Mouse (Mus musculus): ENCODE results near the gene Fam213a. TPM values are rescaled to one million over a fixed set of nuclear protein-coding genes. Genes with fewer than 3 reads are reported as not detected.
"Not testable (repeated sequence)": the region's sequence is repeated elsewhere in the genome, so short reads cannot be mapped to it uniquely, and the experiment has no call there.

The Fam213a gene
- 105 and 111 TPM in 2 replicates for polyA plus RNA-seq (2015; fragmentation: Nextera tagmentation; extraction: Ambion mirVana)

GRCm38 (mm10) chr14:41013630-41014613 lies at the start of gene Fam213a:
Fam213a (minus strand) TSS chr14:41013788.
- Histone ChIP-seq H3K4me1 (ENCODE audit: control insufficient read depth, insufficient read depth, low read length) (peaks cover 7% of the 10 kb centered on the region; the same call in 1 of the 2 replicates), H3K9me3 (replicated peaks; ENCODE audit: control insufficient read depth, low read length, poor library complexity, severe bottlenecking) (no peaks in the 10 kb centered on the region), H3K27ac (ENCODE audit: low read length) (peak within 1 kb of the TSS; percentile 91), H3K27me3 (ENCODE audit: control insufficient read depth, insufficient read depth, low read depth, low read length) (no peaks in the 10 kb centered on the region), H3K9ac (ENCODE audit: low read depth, low read length) (peak within 1 kb of the TSS; percentile 91), H3K4me3 (ENCODE audit: low read depth, low read length) (peak within 1 kb of the TSS; percentile 69), H3K4me2 (ENCODE audit: low read length) (peak within 1 kb of the TSS; percentile 82), H3K36me3 (ENCODE audit: control insufficient read depth, insufficient read depth, low read length) (no peaks in the 10 kb centered on the region)
- peak; percentile 99 for ATAC-seq
- 2% methylated on average over 32 of the region's 32 CpGs for WGBS

- H3K4me2 ChIP-seq (ENCODE audit: low read length); ATAC-seq; H3K27ac ChIP-seq (ENCODE audit: low read length); H3K4me3 ChIP-seq (ENCODE audit: low read depth, low read length); H3K36me3 ChIP-seq (ENCODE audit: control insufficient read depth, insufficient read depth, low read length); H3K4me1 ChIP-seq (ENCODE audit: control insufficient read depth, insufficient read depth, low read length); H3K9me3 ChIP-seq (replicated peaks; ENCODE audit: control insufficient read depth, low read length, poor library complexity, severe bottlenecking); H3K9ac ChIP-seq (ENCODE audit: low read depth, low read length); H3K27me3 ChIP-seq (ENCODE audit: control insufficient read depth, insufficient read depth, low read depth, low read length): not testable (repeated sequence)
- 72% methylated on average over 3 of the region's 4 CpGs for WGBS
Measured at GRCm38 (mm10) chr14:41053190-41053589, 39.6 kb upstream of the Fam213a start.

- Histone ChIP-seq H3K27ac (ENCODE audit: low read length) (no peak overlapping the region), H3K4me2 (ENCODE audit: low read length) (no peak overlapping the region), H3K9ac (ENCODE audit: low read depth, low read length) (no peak overlapping the region), H3K27me3 (ENCODE audit: control insufficient read depth, insufficient read depth, low read depth, low read length) (no peaks in the 10 kb centered on the region), H3K4me1 (ENCODE audit: control insufficient read depth, insufficient read depth, low read length) (no peaks in the 10 kb centered on the region), H3K4me3 (ENCODE audit: low read depth, low read length) (no peak overlapping the region), H3K36me3 (ENCODE audit: control insufficient read depth, insufficient read depth, low read length) (no peaks in the 10 kb centered on the region), H3K9me3 (replicated peaks; ENCODE audit: control insufficient read depth, low read length, poor library complexity, severe bottlenecking) (no peaks in the 10 kb centered on the region)
- 79% methylated on average over 5 of the region's 5 CpGs for WGBS
- no peak for ATAC-seq
Measured at GRCm38 (mm10) chr14:41052481-41052880, 38.9 kb upstream of the Fam213a start.

GRCm38 (mm10) chr14:41050471-41050870 lies 36.9 kb upstream of the Fam213a start:
- Histone ChIP-seq H3K4me3 (ENCODE audit: low read depth, low read length) (no peak overlapping the region), H3K4me1 (ENCODE audit: control insufficient read depth, insufficient read depth, low read length) (no peaks in the 10 kb centered on the region), H3K4me2 (ENCODE audit: low read length) (no peak overlapping the region), H3K36me3 (ENCODE audit: control insufficient read depth, insufficient read depth, low read length) (no peaks in the 10 kb centered on the region), H3K9me3 (replicated peaks; ENCODE audit: control insufficient read depth, low read length, poor library complexity, severe bottlenecking) (no peaks in the 10 kb centered on the region), H3K9ac (ENCODE audit: low read depth, low read length) (no peak overlapping the region), H3K27ac (ENCODE audit: low read length) (no peak overlapping the region), H3K27me3 (ENCODE audit: control insufficient read depth, insufficient read depth, low read depth, low read length) (no peaks in the 10 kb centered on the region)
- no peak for ATAC-seq
- 81% methylated on average over 6 of the region's 6 CpGs for WGBS

GRCm38 (mm10) chr14:41047402-41047801 lies 33.8 kb upstream of the Fam213a start:
- Histone ChIP-seq H3K4me2 (ENCODE audit: low read length) (no peak overlapping the region), H3K27ac (ENCODE audit: low read length) (no peak overlapping the region), H3K9me3 (replicated peaks; ENCODE audit: control insufficient read depth, low read length, poor library complexity, severe bottlenecking) (no peaks in the 10 kb centered on the region), H3K4me1 (ENCODE audit: control insufficient read depth, insufficient read depth, low read length) (no peaks in the 10 kb centered on the region), H3K4me3 (ENCODE audit: low read depth, low read length) (no peak overlapping the region), H3K9ac (ENCODE audit: low read depth, low read length) (no peak overlapping the region), H3K27me3 (ENCODE audit: control insufficient read depth, insufficient read depth, low read depth, low read length) (no peaks in the 10 kb centered on the region), H3K36me3 (ENCODE audit: control insufficient read depth, insufficient read depth, low read length) (no peaks in the 10 kb centered on the region)
- 80% methylated on average over 2 of the region's 2 CpGs for WGBS
- no peak for ATAC-seq

GRCm38 (mm10) chr14:41035146-41035798 lies 21.7 kb upstream of the Fam213a start:
- Histone ChIP-seq H3K9me3 (replicated peaks; ENCODE audit: control insufficient read depth, low read length, poor library complexity, severe bottlenecking) (no peaks in the 10 kb centered on the region), H3K27me3 (ENCODE audit: control insufficient read depth, insufficient read depth, low read depth, low read length) (no peaks in the 10 kb centered on the region), H3K4me3 (ENCODE audit: low read depth, low read length) (no peak overlapping the region), H3K27ac (ENCODE audit: low read length) (no peak overlapping the region), H3K36me3 (ENCODE audit: control insufficient read depth, insufficient read depth, low read length) (no peaks in the 10 kb centered on the region), H3K4me2 (ENCODE audit: low read length) (no peak overlapping the region), H3K9ac (ENCODE audit: low read depth, low read length) (no peak overlapping the region), H3K4me1 (ENCODE audit: control insufficient read depth, insufficient read depth, low read length) (no peaks in the 10 kb centered on the region)
- 36% methylated on average over 6 of the region's 6 CpGs for WGBS
- peak; percentile 47; the same call in 1 of the 2 replicates for ATAC-seq

- Histone ChIP-seq H3K9me3 (replicated peaks; ENCODE audit: control insufficient read depth, low read length, poor library complexity, severe bottlenecking) (no peaks in the 10 kb centered on the region), H3K27me3 (ENCODE audit: control insufficient read depth, insufficient read depth, low read depth, low read length) (no peaks in the 10 kb centered on the region), H3K4me3 (ENCODE audit: low read depth, low read length) (no peak overlapping the region), H3K4me2 (ENCODE audit: low read length) (no peak overlapping the region), H3K9ac (ENCODE audit: low read depth, low read length) (no peak overlapping the region), H3K27ac (ENCODE audit: low read length) (no peak overlapping the region), H3K4me1 (ENCODE audit: control insufficient read depth, insufficient read depth, low read length) (no peaks in the 10 kb centered on the region), H3K36me3 (ENCODE audit: control insufficient read depth, insufficient read depth, low read length) (no peaks in the 10 kb centered on the region)
- 58% methylated on average over 13 of the region's 13 CpGs for WGBS
- ATAC-seq: peak; percentile 22; the same call in 1 of the 2 replicates
Measured at GRCm38 (mm10) chr14:41033135-41034110, 19.8 kb upstream of the Fam213a start.

- H3K4me2 ChIP-seq (ENCODE audit: low read length): no peak overlapping the region
- H3K27me3 ChIP-seq (ENCODE audit: control insufficient read depth, insufficient read depth, low read depth, low read length): no peaks in the 10 kb centered on the region
- no peak for ATAC-seq
- no peak overlapping the region for H3K9ac ChIP-seq (ENCODE audit: low read depth, low read length)
- H3K4me1 ChIP-seq (ENCODE audit: control insufficient read depth, insufficient read depth, low read length): no peaks in the 10 kb centered on the region
- H3K4me3 ChIP-seq (ENCODE audit: low read depth, low read length): no peak overlapping the region
- H3K27ac ChIP-seq (ENCODE audit: low read length): no peak overlapping the region
- 89% methylated on average over 6 of the region's 6 CpGs for WGBS
- no peaks in the 10 kb centered on the region for H3K9me3 ChIP-seq (replicated peaks; ENCODE audit: control insufficient read depth, low read length, poor library complexity, severe bottlenecking)
- no peaks in the 10 kb centered on the region for H3K36me3 ChIP-seq (ENCODE audit: control insufficient read depth, insufficient read depth, low read length)
Measured at GRCm38 (mm10) chr14:41030989-41031513, 17.5 kb upstream of the Fam213a start.
